Mouse (Mus musculus): ENCODE measurements around the gene Kif11. TPM values are rescaled to one million over a fixed set of nuclear protein-coding genes. Genes with fewer than 3 reads are reported as not detected.

The Kif11 gene
- polyA plus RNA-seq, 1 experiment from 2014 or later, result 69.1 TPM

DNA sequence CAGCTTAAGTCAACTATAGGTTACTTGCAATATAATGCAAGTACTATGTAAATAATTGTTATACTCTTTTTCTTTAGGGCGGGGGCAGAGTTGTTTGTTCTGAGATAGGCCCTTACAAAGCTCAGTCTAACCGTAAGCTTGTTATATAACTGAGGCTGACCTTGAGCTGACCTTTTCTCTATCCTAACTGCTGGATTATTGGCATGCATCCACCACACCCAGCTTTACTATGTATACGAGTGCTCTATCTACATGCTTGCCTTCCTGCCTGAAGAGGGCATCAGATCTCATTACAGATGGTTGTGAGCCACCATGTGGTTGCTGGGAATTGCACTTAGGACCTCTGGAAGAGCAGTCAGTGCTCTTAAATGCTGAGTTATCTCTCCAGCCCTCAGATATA lies 9.9 kb downstream of the Kif11 start:
- WGBS, result 82% methylated on average over 3 of the region's 3 CpGs
- no peaks in the 10 kb centered on the region for H3K4me1 ChIP-seq
- H3K27ac ChIP-seq, result no peak overlapping the region
- no peak overlapping the region for H3K4me2 ChIP-seq
- ATAC-seq, result no peak
- H3K9ac ChIP-seq, result no peak overlapping the region
- peaks cover 51% of the 10 kb centered on the region for H3K36me3 ChIP-seq (ENCODE audit: poor library complexity, severe bottlenecking)
- H3K27me3 ChIP-seq, result no peaks in the 10 kb centered on the region
- H3K4me3 ChIP-seq, result no peak overlapping the region
- H3K9me3 ChIP-seq (replicated peaks), result no peaks in the 10 kb centered on the region

DNA sequence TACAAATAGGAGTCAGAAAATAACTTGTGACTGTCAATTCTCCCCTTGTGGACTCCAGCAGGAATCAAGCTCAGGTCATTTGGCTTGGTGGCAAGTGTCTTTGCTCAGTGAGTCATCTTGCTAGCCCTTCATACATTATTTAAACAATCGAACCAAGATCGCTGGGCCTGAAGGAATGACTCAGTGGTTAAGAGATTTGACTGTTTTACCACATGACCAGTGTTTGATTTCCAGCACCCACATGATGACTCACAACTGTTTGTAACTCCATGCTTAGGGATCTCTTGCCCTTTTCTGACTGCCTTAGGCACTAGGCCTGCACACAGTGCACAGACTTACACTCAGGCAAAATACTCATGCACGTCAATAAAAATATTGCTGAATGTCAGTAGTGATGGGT lies 15.7 kb downstream of the Kif11 start:
- Histone ChIP-seq H3K4me2 (no peak overlapping the region), H3K27me3 (no peaks in the 10 kb centered on the region), H3K36me3 (ENCODE audit: poor library complexity, severe bottlenecking) (peaks cover 72% of the 10 kb centered on the region), H3K4me1 (no peaks in the 10 kb centered on the region), H3K9me3 (replicated peaks) (no peaks in the 10 kb centered on the region), H3K9ac (no peak overlapping the region), H3K4me3 (no peak overlapping the region), H3K27ac (no peak overlapping the region)
- ATAC-seq, result no peak
- whole genome bisulfite sequencing, result 94% methylated on average over 3 of the region's 3 CpGs

GRCm38 (mm10) chr19:37396279-37396678 lies 20.1 kb downstream of the Kif11 start:
- no peak overlapping the region for H3K4me3 ChIP-seq
- no peak for ATAC-seq

GRCm38 (mm10) chr19:37400936-37401335 lies 24.7 kb downstream of the Kif11 start:
- H3K4me2 ChIP-seq, result no peak overlapping the region
- H3K9me3 ChIP-seq (replicated peaks), result no peaks in the 10 kb centered on the region
- WGBS, result 79% methylated on average over 6 of the region's 6 CpGs
- ATAC-seq, result no peak
- no peak overlapping the region for H3K4me3 ChIP-seq
- H3K9ac ChIP-seq, result no peak overlapping the region
- peaks cover 82% of the 10 kb centered on the region for H3K36me3 ChIP-seq (ENCODE audit: poor library complexity, severe bottlenecking)
- H3K27me3 ChIP-seq, result no peaks in the 10 kb centered on the region
- H3K27ac ChIP-seq, result no peak overlapping the region
- no peaks in the 10 kb centered on the region for H3K4me1 ChIP-seq

More at GRCm38 (mm10) chr19:37396279-37396678, 20.1 kb downstream of the Kif11 start:
- 96% methylated on average over 3 of the region's 3 CpGs for WGBS
- Histone ChIP-seq H3K27ac (no peak overlapping the region), H3K9me3 (replicated peaks) (no peaks in the 10 kb centered on the region), H3K4me2 (no peak overlapping the region), H3K36me3 (ENCODE audit: poor library complexity, severe bottlenecking) (peaks cover 80% of the 10 kb centered on the region), H3K9ac (no peak overlapping the region), H3K4me1 (no peaks in the 10 kb centered on the region), H3K27me3 (no peaks in the 10 kb centered on the region)

GRCm38 (mm10) chr19:37418294-37418693 lies 42.1 kb downstream of the Kif11 start:
- Histone ChIP-seq H3K27me3 (no peaks in the 10 kb centered on the region), H3K4me2 (no peak overlapping the region), H3K9ac (no peak overlapping the region), H3K27ac (no peak overlapping the region), H3K4me1 (no peaks in the 10 kb centered on the region), H3K4me3 (no peak overlapping the region), H3K36me3 (ENCODE audit: poor library complexity, severe bottlenecking) (peaks cover 78% of the 10 kb centered on the region), H3K9me3 (replicated peaks) (no peaks in the 10 kb centered on the region)
- ATAC-seq, result no peak
- 91% methylated on average over 4 of the region's 4 CpGs for WGBS

- no peak for ATAC-seq
- H3K27me3 ChIP-seq, result no peaks in the 10 kb centered on the region
- H3K4me3 ChIP-seq, result no peak overlapping the region
- H3K27ac ChIP-seq, result no peak overlapping the region
- no peak overlapping the region for H3K9ac ChIP-seq
- H3K4me2 ChIP-seq, result no peak overlapping the region
- H3K4me1 ChIP-seq, result no peaks in the 10 kb centered on the region
- no peaks in the 10 kb centered on the region for H3K9me3 ChIP-seq (replicated peaks)
- 48% methylated on average over 3 of the region's 3 CpGs for WGBS
- H3K36me3 ChIP-seq (ENCODE audit: poor library complexity, severe bottlenecking), result peaks cover 68% of the 10 kb centered on the region
Observed at GRCm38 (mm10) chr19:37419613-37420012, 43.4 kb downstream of the Kif11 start.

- no peak overlapping the region for H3K4me3 ChIP-seq
- WGBS, result 89% methylated on average over 5 of the region's 5 CpGs
- no peaks in the 10 kb centered on the region for H3K4me1 ChIP-seq
- no peak overlapping the region for H3K27ac ChIP-seq
- ATAC-seq, result no peak
- peaks cover under 1% of the 10 kb centered on the region; the same call in 1 of the 2 replicates for H3K36me3 ChIP-seq (ENCODE audit: poor library complexity, severe bottlenecking)
- H3K4me2 ChIP-seq, result no peak overlapping the region
- H3K9me3 ChIP-seq (replicated peaks), result no peaks in the 10 kb centered on the region
- peaks cover 39% of the 10 kb centered on the region for H3K27me3 ChIP-seq
- no peak overlapping the region for H3K9ac ChIP-seq
Observed at GRCm38 (mm10) chr19:37428589-37428988, 52.4 kb downstream of the Kif11 start.

- Histone ChIP-seq H3K4me1 (peaks cover 17% of the 10 kb centered on the region), H3K4me3 (no peak overlapping the region), H3K27ac (no peak overlapping the region), H3K9ac (no peak overlapping the region), H3K27me3 (peaks cover 66% of the 10 kb centered on the region), H3K36me3 (ENCODE audit: poor library complexity, severe bottlenecking) (no peaks in the 10 kb centered on the region), H3K9me3 (replicated peaks) (no peaks in the 10 kb centered on the region), H3K4me2 (no peak overlapping the region)
- WGBS, result 91% methylated on average over 11 of the region's 11 CpGs
- ATAC-seq, result no peak
Observed at GRCm38 (mm10) chr19:37431139-37431756, 55.0 kb downstream of the Kif11 start.

GRCm38 (mm10) chr19:37432868-37433570 lies 56.8 kb downstream of the Kif11 start:
- H3K4me1 ChIP-seq, result peaks cover 17% of the 10 kb centered on the region
- H3K4me3 ChIP-seq, result no peak overlapping the region
- no peak overlapping the region for H3K9ac ChIP-seq
- H3K4me2 ChIP-seq, result no peak overlapping the region
- peaks cover 83% of the 10 kb centered on the region for H3K27me3 ChIP-seq
- 18% methylated on average over 16 of the region's 16 CpGs for WGBS
- no peak overlapping the region for H3K27ac ChIP-seq
- no peaks in the 10 kb centered on the region for H3K9me3 ChIP-seq (replicated peaks)
- no peaks in the 10 kb centered on the region for H3K36me3 ChIP-seq (ENCODE audit: poor library complexity, severe bottlenecking)
- no peak for ATAC-seq

DNA sequence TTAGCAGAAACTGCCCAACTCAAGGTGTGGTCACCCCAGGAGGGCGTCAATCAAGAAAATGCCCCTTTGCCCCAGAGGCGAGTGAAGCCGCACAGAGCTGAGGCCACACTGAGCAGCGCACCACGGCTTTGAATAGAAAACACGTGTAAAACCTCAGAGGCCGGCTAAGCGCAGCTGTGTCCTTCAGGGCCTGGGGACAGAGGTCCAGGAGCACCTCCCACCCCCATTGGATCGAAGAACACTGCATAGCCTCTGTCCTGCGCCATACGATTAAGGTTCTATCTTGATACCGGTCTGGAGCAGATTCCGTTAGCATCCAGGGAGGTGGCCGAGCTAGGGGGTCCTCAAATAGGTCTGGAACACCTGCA lies 57.7 kb downstream of the Kif11 start:
- no peak overlapping the region for H3K9ac ChIP-seq
- H3K27me3 ChIP-seq, result peaks cover 89% of the 10 kb centered on the region
- peaks cover 17% of the 10 kb centered on the region for H3K4me1 ChIP-seq
- no peaks in the 10 kb centered on the region for H3K36me3 ChIP-seq (ENCODE audit: poor library complexity, severe bottlenecking)
- WGBS, result under 1% methylated on average over 14 of the region's 14 CpGs
- H3K27ac ChIP-seq, result no peak overlapping the region
- ATAC-seq, result no peak
- H3K4me2 ChIP-seq, result peak overlapping the region; percentile 59; the same call in 1 of the 2 replicates
- H3K9me3 ChIP-seq (replicated peaks), result no peaks in the 10 kb centered on the region
- H3K4me3 ChIP-seq, result peak overlapping the region; percentile 39; the same call in 1 of the 2 replicates

- peaks cover 95% of the 10 kb centered on the region for H3K27me3 ChIP-seq
- no peaks in the 10 kb centered on the region for H3K36me3 ChIP-seq (ENCODE audit: poor library complexity, severe bottlenecking)
- peaks cover 17% of the 10 kb centered on the region for H3K4me1 ChIP-seq
- H3K27ac ChIP-seq, result no peak within 1 kb of the TSS
- under 1% methylated on average over 50 of the region's 79 CpGs for WGBS
- H3K4me3 ChIP-seq, result peak within 1 kb of the TSS; percentile 39
- peak; percentile 78 for ATAC-seq
- peak within 1 kb of the TSS; percentile 59 for H3K4me2 ChIP-seq
- H3K9ac ChIP-seq, result 0 out of 2 replicates have a peak within 1 kb of the TSS, but pooled peaks have one; percentile 10
- no peaks in the 10 kb centered on the region for H3K9me3 ChIP-seq (replicated peaks)
Observed at GRCm38 (mm10) chr19:37434263-37434951, 58.2 kb downstream of the Kif11 start, which contains the start of gene Hhex. Hhex (plus strand) TSS chr19:37434810.

All from forebrain, embryonic 13.5 days (tissue).